Mouse (Mus musculus) brain, embryonic 14.5 days (tissue): ENCODE data around the gene Polr1d.

Source experiments
- CTCF ChIP-seq: fragments of 200-500 bp; IDR thresholded peaks from 2 replicates; pipeline ENCODE4 v1.5.1; 2012; ENCODE audit warnings: inconsistent platforms, mild to moderate bottlenecking, moderate library complexity, borderline replicate concordance; ENCODE audit not compliant: insufficient read depth, insufficient read length; ENCODE audit errors: extremely low read depth
- POLR2A ChIP-seq: fragments of 200-500 bp; IDR thresholded peaks from 2 replicates; pipeline ENCODE4 v1.6.1; 2012; ENCODE audit warnings: mild to moderate bottlenecking, inconsistent platforms, borderline replicate concordance; ENCODE audit not compliant: poor library complexity, insufficient read depth, insufficient read length, severe bottlenecking; ENCODE audit errors: extremely low read depth

- TF ChIP-seq CTCF (no peak), POLR2A (no peak)
Measured at GRCm38 (mm10) chr5:147092448-147092847, 15.6 kb downstream of the Polr1d start.
